Mouse (Mus musculus): ENCODE measurements around the gene Myo1f. TPM values are rescaled to one million over a fixed set of nuclear protein-coding genes. Genes with fewer than 3 reads are reported as not detected.
"Not testable (repeated sequence)": the region's sequence is repeated elsewhere in the genome, so short reads cannot be mapped to it uniquely, and the experiment has no call there.

Myo1f gene
- total RNA-seq, 2 experiments from 2014 or later = 2.1 to 3.3 TPM

DNA sequence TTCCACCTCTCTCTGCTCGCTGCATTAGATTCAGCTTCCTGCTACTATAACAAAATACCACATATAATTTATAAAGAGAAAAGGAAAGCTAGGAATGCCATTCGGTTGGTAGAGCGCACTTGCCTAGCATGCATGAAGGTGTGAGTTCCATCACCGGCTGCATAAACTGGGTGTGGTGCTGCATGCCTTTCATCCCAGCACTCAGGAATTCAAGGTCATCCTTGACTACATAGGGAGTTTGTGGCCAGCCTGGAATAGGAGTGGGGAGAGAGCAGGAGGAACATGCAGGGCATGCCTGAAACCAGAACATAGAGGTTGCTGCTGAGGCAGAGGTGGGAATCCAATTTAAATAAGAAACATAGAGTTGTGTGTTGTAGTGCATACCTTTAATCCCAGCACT is 28.6 kb downstream of the Myo1f start:
- no peak for DNase-seq

DNA sequence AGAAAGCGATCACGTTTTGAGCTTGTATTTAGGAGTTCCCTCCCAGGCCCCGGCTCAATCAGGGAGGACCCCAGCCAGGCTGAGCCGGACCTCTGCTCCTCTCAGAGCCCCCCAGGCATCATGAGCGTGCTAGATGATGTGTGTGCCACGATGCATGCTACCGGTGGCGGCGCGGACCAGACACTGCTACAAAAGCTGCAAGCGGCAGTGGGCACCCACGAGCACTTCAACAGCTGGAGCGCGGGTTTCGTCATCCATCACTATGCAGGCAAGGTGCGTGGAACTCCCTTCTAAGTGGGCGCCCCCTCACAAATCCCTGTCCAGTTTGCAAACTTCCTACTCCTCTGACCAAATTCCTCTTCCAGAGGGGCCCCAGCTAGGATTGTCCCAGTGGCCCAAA is 30.5 kb downstream of the Myo1f start:
- DNase-seq = no peak

DNA sequence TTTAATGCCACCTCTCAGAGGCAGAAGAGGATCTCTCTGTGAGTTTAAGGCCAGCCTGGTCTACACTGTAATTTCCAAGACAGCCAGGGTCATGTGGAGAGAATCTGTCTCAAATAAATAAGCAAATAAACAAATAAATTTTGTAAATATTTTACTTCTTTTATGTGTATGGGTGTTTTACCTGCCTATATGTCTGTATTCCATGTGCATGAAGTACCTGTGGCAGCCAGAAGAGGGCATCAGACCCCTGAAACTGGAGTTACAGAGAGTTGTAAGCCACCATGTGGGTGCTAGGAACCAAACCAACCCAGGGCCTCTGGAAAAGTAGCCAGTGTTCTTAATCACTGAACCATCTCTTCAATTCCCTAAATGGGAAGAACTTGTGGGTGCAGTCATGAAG is 41.8 kb downstream of the Myo1f start:
- no peak for DNase-seq

DNA sequence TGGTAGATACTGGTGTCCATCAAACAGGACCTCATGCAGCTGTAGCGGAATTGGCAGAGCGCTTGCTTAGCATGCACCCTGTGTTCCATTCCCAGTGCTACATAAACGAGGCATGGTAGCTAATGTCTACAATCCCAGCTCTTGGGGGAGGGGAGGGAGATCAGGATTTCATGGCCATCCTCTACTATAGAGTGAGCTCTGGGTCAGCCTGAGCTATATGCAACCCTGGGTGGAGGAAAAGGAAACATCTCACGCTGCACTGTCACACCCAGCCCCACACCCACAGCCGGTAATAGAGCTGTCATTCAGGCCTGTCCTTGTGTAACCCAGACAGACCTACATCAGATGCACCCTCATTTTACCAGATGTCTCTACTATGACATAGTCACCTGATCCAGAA is 43.0 kb downstream of the Myo1f start:
- no peak for DNase-seq

DNA sequence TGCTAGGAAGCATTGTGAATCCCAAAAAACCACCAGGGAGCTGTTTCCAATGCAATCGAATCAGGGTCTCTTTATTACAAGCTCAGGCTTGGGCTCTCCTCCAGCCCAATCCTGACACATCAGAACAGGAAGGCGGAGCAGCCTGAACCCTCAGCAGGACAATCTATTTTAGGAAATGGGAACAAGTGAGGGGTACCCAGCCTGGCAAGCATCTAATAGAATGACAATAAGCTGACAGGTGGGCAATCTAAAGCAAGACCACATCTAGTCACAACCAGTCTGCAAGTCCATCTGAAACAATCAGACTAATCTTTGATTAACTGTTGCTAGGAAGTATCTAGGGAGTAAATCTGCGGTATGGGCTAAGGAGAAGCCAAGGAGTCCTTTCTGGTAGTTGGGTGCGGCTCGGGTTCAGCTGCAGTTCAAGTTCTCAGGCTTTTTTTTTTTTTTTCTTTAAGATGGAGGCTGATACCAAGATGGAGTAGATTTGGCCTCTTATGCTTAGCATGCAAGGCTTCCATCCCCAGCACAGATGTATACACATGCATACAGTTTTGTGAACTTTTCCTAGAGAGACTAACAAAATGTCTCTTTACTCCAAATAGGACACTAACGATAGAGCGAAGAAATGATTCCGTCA is 44.4 kb downstream of the Myo1f start:
- no peak for DNase-seq

DNA sequence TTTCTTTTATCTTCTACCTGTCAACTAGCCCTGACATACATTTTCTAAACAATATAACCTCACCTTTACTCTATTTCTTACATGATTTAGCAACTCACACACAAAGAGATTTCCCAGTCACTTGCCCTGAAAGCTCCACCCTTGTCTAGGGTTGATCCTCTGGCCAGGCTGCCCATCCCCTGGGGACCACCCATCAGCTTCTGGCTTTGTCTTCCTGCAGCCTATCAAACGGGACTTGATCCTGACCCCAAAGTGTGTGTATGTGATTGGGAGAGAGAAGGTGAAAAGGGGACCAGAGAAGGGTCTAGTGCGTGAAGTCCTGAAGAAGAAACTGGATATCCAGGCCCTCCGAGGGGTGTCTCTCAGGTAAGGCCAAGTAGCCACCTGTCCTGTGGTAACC is 45.3 kb downstream of the Myo1f start:
- DNase-seq = no peak

DNA sequence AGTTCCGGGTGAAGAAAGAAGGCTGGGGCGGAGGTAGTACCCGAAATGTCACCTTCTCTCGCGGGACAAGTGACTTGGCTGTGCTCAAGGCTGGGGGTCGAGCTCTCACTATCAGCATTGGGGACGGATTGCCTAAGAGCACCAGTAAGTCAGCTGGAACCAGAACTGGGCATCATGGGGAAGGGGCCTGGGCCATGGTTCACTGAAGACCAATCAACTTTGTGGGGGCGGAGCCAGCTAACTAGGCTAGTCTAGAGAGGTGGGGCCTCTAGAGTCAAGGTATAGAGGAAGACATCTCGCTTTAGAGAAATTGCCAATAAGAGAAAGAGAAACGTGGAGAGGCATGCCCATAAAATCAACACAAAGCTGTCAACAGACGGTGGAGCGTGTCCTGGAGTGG is 46.4 kb downstream of the Myo1f start:
- no peak for DNase-seq

DNA sequence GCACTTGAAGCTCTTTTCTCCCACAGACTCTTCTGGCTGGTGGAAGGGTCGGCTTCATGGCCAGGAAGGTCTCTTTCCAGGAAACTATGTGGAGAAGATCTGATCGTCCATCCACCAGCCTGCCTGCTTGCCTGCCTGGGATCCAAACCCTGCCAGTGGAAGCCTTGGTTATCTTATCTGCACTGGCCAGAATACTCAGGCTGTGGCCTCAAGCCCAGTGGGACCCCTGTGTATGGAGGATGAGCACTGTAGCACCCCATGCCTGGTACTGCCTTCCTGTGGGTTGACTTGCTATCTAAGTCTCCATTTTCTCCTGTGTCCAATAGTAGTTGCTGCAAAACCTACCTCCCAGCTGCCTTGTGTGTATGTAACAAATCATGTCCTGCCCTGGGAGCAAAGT is 51.8 kb downstream of the Myo1f start:
- DNase-seq = no peak

DNA sequence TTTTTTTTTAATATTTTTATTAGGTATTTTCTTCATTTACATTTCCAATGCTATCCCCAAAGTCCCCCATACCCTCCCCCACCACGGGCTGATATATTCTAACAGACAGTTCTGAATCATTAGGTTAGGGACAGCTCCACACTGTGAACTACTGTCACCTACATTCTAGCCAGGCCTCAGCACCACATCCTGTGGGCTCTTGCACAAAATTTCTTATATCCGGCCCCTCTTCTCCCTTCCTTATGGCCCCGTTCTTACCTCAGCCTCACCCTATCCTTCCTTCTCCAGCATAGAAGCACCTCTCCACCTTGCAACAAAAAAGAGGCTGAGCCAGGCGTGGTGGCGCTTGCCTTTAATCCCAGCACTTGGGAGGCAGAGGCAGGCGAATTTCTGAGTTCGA is 55.0 kb downstream of the Myo1f start:
- DNase-seq = no peak

DNA sequence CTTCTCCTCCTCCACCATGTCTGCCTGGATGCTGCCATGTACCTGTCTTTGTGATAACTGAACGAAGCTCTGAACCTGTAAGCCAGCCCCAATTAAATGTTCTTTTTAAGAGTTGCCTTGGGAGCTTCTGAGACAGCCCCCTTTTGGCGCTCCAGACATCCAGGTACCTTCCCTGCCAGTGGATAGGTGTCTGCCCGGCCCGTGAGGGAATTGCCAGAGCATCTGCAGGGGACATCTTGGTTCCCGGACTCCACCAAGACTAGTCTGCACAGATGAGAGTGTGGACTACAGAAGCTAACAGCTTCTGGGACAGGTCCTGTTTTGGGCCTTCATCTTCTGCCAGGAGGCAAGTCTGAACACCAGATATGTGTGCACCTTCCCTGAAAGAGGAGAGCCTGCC is 58.2 kb downstream of the Myo1f start:
- not testable (repeated sequence) for DNase-seq

DNA sequence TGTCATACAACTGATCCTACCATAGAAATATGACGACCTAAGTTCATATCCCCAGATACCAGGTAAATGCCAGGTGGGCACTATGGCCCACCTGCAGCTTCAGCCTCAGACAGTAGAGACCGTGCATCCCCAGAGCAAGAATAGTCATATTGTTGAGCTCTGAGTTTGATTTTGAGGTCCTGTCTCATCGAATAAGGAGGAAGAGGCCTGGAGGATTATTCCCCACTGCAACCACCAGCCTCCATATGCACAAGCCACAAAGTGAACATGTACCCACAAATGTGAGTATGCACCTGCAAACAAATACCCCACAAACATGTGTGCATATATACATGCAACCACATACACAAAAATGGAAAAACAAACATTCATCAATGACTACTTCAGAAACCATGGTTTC is 71.8 kb downstream of the Myo1f start:
- DNase-seq = no peak

DNA sequence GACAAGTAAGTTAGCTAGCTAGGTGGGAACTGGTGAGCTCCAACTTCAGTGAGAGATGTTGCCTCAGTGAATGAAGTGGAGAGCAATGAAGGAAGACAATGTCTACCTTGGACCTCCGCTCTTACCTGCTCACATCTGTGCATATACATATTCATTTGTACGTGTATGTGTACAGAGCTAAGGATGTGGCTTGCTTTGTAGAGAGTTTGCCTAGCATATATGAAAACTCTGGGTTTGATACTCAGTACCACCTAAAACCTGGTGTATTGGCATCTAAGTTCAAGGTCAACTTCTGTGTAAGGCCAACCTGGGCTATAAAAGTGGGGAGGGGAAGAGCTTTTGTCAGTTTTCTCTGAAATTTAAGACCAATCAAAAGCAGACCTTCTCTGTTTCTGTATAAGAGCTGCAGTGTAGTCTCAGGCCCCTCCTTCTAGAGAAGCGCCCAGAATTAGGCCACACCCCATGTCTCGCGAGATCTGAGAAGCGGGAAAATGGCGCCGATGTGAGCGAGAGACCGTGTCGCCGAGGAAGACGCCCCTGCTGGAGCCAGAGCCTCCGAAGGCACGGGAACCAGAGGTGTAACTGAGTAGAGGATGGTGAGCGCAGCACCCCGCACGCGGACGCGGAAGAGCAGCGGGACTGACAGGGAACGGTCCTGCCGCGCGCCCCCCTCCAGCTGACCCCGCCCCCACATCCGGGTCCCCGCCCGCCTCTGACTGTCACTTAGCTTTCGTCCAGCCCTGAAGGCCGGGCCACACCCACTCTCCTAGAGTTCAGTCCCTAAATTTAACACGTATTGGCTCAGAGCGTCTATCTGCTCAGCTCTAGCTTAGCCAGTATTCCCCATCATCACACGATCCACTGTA is 73.3 kb downstream of the Myo1f start, which contains the start of gene Zfp414:
Zfp414 (plus strand) TSS at position 470 of the 866 bp plus-strand sequence.
- DNase-seq = peak; percentile 92 to 96

DNA sequence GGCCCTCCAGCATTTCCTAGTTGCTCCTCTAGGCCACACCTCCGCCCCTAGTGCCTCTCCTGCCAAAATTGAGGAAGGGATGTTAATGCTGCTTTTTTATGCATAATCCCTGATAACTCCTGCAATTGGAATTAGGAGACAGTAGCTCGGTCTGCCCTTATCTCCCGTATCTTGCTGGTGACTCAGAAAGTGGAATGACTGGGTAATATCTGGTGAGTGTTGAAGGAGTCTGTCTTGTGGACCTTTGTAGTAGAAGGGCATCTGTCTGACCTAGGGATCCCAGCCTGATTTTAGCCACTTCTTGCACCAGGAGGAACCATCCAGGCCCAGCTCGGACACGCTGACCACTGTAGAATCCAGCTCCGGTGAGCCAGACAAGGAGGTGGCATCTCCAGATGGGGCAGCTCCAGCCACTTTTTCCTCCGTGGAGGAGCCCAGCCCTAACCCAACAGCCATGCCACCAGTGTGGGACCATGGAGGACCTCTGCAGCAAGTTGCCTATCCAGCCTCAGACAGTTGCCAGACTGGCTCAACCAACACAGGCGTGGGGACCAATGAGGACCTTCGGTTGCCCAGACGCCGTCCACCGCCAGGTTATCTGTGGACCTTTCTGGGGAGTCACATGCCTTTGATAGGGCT is 74.1 kb downstream of the Myo1f start:
- DNase-seq = peak in 1 of 2 experiments; percentile 22

DNA sequence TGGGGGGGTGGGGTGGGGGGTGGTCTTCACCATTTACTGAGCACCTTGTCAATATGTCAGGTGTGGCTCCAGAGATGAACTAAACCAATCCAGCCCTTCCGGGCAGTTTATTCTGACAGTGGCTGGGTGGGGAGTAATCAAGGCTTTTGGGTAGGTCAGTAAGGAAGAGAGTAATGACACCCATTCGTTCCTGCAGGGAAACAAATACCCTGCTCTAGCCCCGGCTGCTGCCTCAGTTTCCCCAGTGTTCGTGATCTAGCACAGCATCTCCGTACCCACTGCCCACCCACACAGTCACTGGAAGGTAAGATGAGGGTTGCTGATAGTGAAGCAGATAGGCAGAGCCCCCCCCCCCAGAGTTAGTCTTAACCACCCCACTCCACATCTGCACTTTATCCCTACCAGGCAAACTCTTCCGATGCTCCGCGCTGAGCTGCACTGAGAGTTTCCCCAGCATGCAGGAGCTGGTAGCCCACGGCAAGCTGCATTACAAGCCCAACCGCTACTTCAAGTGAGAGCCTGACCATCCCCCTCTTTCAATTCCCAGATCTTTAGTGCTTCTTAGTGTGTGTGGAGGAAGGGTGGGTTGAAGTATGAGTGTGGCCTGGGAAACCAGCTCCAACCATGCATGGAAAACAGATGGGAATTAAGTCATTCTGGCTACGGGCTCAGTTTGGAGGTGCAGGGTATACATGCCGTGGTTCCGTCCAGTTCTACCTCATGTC is 74.8 kb downstream of the Myo1f start:
- no peak for DNase-seq

DNA sequence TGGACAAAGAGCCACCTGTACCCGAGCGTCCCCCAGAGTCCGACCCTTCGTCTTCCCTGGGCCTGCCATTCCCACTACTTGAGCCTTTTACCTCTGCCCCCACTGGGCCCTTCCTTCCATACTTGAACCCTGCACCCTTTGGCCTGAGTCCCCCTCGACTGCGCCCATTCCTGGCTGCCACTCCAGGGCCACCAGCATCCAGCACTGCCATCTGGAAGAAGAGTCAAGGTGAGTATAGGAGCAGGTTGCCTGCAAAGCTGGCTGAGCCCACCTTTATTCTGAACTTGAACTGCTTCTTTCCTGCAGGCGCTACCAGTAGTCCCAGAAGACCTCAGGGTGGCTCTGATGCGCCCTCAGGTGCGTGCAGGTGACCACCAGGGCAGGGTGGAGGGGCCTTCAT is 75.7 kb downstream of the Myo1f start:
- no peak for DNase-seq

DNA sequence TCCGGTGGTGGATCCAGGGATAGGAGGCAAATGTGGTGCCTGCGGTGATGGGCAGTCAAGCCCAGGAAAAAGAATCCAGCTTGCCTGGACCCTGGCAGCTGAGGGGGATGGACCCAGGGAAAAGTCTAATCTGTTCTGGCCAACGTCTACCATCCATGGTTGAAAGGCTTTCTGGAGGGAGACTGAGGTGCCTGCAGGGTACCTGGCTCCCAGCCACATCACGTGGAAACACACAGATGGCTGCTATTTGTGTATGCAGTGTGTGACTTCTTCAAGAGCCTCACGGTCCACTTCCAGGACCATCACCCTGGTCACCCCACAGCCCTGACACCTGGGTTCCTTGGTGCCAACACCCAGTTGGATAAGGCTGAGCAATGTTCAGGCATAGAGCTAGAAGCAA is 76.3 kb downstream of the Myo1f start:
- no peak for DNase-seq

DNA sequence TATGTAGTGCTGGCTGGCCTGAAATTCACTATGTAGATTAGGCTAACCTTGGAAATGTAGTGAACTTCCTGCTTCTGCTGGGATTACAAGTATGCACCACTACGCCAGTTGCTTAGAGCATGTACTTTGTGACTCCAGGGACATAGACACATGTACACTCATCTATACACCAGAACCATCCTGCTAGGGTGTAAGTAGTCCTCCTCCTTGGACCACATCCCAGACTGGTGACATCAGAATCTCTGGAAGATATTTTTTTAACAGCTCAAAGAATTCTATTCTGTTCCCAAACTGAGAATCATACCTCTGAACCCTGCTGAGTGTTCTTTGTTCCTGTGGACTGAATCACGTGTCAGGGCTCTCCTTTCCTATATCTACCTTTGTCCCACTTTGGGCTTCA is 81.5 kb downstream of the Myo1f start:
- peak; percentile 35 to 42 for DNase-seq

DNA sequence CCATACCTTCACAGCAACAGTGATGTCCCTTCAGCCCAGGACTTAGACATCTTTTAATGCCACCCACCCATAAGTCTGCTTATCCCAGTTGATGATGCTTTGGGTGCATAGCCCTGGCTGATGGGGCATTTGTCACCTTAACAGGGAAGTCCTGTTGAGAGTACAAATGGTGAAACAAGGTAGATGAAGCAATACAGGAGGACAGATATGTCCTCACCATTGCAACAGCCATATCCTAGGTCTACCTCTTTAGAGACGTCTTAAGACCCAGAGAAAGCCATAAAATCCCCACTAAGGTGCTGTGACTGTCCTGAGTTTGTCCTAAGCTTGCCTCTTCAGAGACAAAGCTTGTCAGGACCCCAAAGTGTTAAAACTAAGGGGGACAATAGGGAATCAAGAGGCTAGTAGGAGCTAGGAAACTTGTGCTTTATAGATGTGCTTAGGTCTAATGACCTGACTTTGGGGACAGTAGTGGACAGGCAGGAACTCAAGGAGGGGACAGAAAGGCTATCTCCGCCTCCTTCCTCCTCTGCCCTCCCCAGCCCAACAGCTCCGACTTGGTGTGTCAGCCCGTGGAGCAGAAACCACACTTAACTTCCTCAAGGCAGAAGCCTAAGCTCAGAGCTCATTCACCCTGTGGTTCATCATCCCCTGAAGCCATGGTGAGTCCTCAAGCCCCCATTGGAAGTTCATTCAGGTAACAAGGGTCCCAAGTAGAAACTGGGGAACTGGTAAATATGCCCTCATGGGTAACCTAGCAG is 82.2 kb downstream of the Myo1f start, which contains the start of gene Pram1:
Pram1 (plus strand) TSS at position 541 of the 761 bp plus-strand sequence.
- peak in 1 of 2 experiments; percentile 19 for DNase-seq

DNA sequence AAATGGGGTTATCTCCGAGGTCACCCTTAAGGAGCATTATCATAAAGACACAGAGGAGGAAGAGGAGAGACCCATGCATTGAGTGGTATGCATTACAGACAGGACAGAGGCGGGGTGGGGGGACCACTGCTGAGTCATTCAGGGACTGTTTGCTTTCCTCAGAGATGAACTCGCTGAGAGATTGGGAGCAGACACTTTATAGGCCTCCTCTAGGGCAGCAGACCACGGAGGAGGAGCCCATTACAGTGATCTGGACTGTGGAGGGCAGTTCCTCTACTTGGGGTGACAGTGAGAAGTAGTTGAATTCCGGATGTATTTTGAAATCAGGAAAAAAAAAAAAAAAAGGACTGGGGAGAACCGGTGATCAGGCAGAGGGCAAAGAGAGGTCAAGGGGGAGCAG is 84.2 kb downstream of the Myo1f start:
- no peak for DNase-seq

DNA sequence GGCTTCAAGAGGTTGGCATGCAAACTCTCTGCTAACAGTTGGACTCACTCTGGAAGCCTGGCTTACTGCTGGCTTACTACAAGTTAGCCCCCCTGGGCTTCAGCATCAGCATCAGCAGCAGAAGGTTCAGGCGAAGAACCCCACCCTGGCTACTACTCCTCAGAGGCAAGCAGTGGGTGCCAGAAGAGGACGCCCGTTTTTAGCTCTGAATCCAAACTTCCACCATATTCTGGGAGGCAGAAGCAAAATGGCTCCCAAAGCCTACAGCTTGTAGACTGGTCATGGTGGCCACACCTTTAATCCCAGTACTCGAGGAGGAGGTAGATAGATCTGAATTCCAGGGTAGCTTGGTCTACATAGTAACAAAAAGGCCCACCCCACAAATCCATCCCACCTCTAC is 88.6 kb downstream of the Myo1f start:
- DNase-seq = no peak

DNA sequence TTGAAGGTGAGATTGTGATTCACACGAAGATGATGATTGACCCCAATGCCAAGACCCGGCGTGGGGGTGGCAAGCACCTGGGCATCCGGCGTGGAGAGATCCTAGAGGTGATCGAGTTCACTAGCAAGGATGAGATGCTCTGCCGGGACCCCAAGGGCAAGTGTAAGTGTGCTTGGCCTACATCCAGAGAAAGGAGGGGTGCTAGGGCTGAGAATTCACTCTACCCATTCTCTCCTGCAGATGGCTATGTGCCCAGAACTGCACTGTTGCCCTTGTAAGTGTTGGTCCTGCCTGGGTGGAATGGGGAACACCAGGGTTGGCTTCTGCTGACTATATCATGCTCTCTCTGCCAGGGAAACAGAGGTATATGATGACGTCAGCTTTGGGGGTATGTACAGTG is 89.6 kb downstream of the Myo1f start:
- DNase-seq = no peak

Measured in adrenal gland, postnatal 36 days (tissue).